Mouse (Mus musculus) limb, embryonic 11.5 days (tissue): ENCODE data around the gene Proca1. TPM values are rescaled to one million over a fixed set of nuclear protein-coding genes. Genes with fewer than 3 reads are reported as not detected.
"Not testable (repeated sequence)": the region's sequence is repeated elsewhere in the genome, so short reads cannot be mapped to it uniquely, and the experiment has no call there.

Experiments
- ATAC-seq: fragments of 200-750 bp; cut with Nextera tagmentation; 2 replicates; pipeline ENCODE4 v1.8.0; 2017; ENCODE audit warnings: low read depth; ENCODE audit not compliant: insufficient number of reproducible peaks, low FRiP score, low TSS enrichment
- DNase-seq: peaks from one replicate; pipeline ENCODE4 v3.0.0-alpha.2; 2015; ENCODE audit warnings: low spot score
- H3K27ac ChIP-seq: fragments of 300-500 bp; sonication (generic); replicated peaks from 2 replicates; pipeline ENCODE4 v1.5.1; 2014; ENCODE audit warnings: low read depth, mild to moderate bottlenecking, low read length
- H3K27me3 ChIP-seq: fragments of 300-500 bp; sonication (generic); 2 replicates; pipeline ENCODE4 v1.6.1; 2014; ENCODE audit warnings: mild to moderate bottlenecking, low read length, mixed read lengths; ENCODE audit not compliant: control insufficient read depth, insufficient read depth
- H3K36me3 ChIP-seq: fragments of 300-500 bp; sonication (generic); 2 replicates; pipeline ENCODE4 v1.6.1; 2014; ENCODE audit warnings: mild to moderate bottlenecking, low read length, moderate library complexity, mixed read lengths; ENCODE audit not compliant: control insufficient read depth, insufficient read depth
- H3K4me1 ChIP-seq: fragments of 300-500 bp; sonication (generic); 2 replicates; pipeline ENCODE4 v1.6.1; 2014; ENCODE audit warnings: low read length, mixed read lengths; ENCODE audit not compliant: control insufficient read depth, insufficient read depth
- H3K4me2 ChIP-seq: fragments of 300-500 bp; sonication (generic); 2 replicates; pipeline ENCODE4 v1.6.1; 2014; ENCODE audit warnings: low read depth, mild to moderate bottlenecking, moderate library complexity; ENCODE audit not compliant: severe bottlenecking
- H3K4me3 ChIP-seq: fragments of 300-500 bp; sonication (generic); 2 replicates; pipeline ENCODE4 v1.5.1; 2014; ENCODE audit warnings: low read depth, low read length
- H3K9ac ChIP-seq: fragments of 300-500 bp; sonication (generic); 2 replicates; pipeline ENCODE4 v1.6.1; 2014; ENCODE audit warnings: mild to moderate bottlenecking, low read length
- H3K9me3 ChIP-seq: fragments of 300-500 bp; sonication (generic); 2 replicates; pipeline ENCODE4 v1.6.1; 2016; ENCODE audit warnings: low read length; ENCODE audit not compliant: control insufficient read depth
- WGBS: fragments of 180-500 bp; shearing (Covaris S2); extraction: QIAGEN DNeasy Blood & Tissue Kit; methylation state at CpG from one replicate; pipeline ENCODE4 v1.1.7; 2014; 5-methylcytosine and 5-hydroxymethylcytosine counted together
- polyA plus RNA-seq: library from polyadenylated mRNA; unstranded; fragments of >200 nt; fragmentation: Nextera tagmentation; extraction: Ambion mirVana; gene quantifications from 2 replicates; pipeline ENCODE4 v1.2.1, GENCODE M21; 2014

The Proca1 gene
- polyA plus RNA-seq, 1 experiment from 2014 or later = 1.3 TPM

- no peaks in the 10 kb centered on the region for H3K27me3 ChIP-seq
- peaks cover 9% of the 10 kb centered on the region for H3K36me3 ChIP-seq
- H3K9me3 ChIP-seq = no peaks in the 10 kb centered on the region
- H3K4me3 ChIP-seq = peak overlapping the region; percentile 77
- no peak for ATAC-seq
- DNase-seq = no peak
- peak overlapping the region; percentile 92; the same call in 1 of the 2 replicates for H3K9ac ChIP-seq
- 48% methylated on average over 2 of the region's 2 CpGs for WGBS
- H3K4me1 ChIP-seq = peaks cover 28% of the 10 kb centered on the region
- H3K4me2 ChIP-seq = peak overlapping the region; percentile 72
- H3K27ac ChIP-seq = no peak overlapping the region
Observed at GRCm38 (mm10) chr11:78181830-78182357, 11.3 kb upstream of the Proca1 start.

- WGBS = 8% methylated on average over 7 of the region's 7 CpGs
- peaks cover 24% of the 10 kb centered on the region for H3K4me1 ChIP-seq
- H3K27me3 ChIP-seq = no peaks in the 10 kb centered on the region
- H3K36me3 ChIP-seq = peaks cover 9% of the 10 kb centered on the region
- peak overlapping the region; percentile 77 for H3K4me3 ChIP-seq
- no peaks in the 10 kb centered on the region for H3K9me3 ChIP-seq
- H3K27ac ChIP-seq = no peak overlapping the region; the same call in 1 of the 2 replicates
- H3K9ac ChIP-seq = peak overlapping the region; percentile 92
- H3K4me2 ChIP-seq = peak overlapping the region; percentile 72
- no peak for DNase-seq
- no peak for ATAC-seq
Observed at GRCm38 (mm10) chr11:78182450-78182849, 10.7 kb upstream of the Proca1 start.

- H3K4me1 ChIP-seq = peaks cover 22% of the 10 kb centered on the region
- peak within 1 kb of the TSS; percentile 73; the same call in 1 of the 2 replicates for H3K27ac ChIP-seq
- peak within 1 kb of the TSS; percentile 77 for H3K4me3 ChIP-seq
- no peaks in the 10 kb centered on the region for H3K9me3 ChIP-seq
- WGBS = under 1% methylated on average over 38 of the region's 38 CpGs
- H3K27me3 ChIP-seq = no peaks in the 10 kb centered on the region
- peak; percentile 87 for ATAC-seq
- peaks cover 9% of the 10 kb centered on the region for H3K36me3 ChIP-seq
- peak; percentile 84 for DNase-seq
- peak within 1 kb of the TSS; percentile 72 for H3K4me2 ChIP-seq
- H3K9ac ChIP-seq = peak within 1 kb of the TSS; percentile 92
Observed at GRCm38 (mm10) chr11:78182961-78183844, 10.0 kb upstream of the Proca1 start, which contains the start of gene Rpl23a. TSS of gene Rpl23a (minus strand) at chr11:78183584.

- Histone ChIP-seq H3K4me3 (no peak overlapping the region; the same call in 1 of the 2 replicates), H3K9ac (no peak overlapping the region), H3K27ac (no peak overlapping the region), H3K36me3 (peaks cover 9% of the 10 kb centered on the region), H3K27me3 (no peaks in the 10 kb centered on the region), H3K4me2 (peak overlapping the region; percentile 11; the same call in 1 of the 2 replicates), H3K4me1 (peaks cover 22% of the 10 kb centered on the region), H3K9me3 (no peaks in the 10 kb centered on the region)
- WGBS = 52% methylated on average over 10 of the region's 10 CpGs
- DNase-seq (no peak), ATAC-seq (no peak)
Observed at GRCm38 (mm10) chr11:78183884-78184514, 9.2 kb upstream of the Proca1 start.

- not testable (repeated sequence) for H3K4me3 ChIP-seq, H3K27ac ChIP-seq, H3K9me3 ChIP-seq, H3K4me2 ChIP-seq, H3K27me3 ChIP-seq, H3K9ac ChIP-seq, ATAC-seq, DNase-seq, H3K36me3 ChIP-seq
- peaks cover 16% of the 10 kb centered on the region for H3K4me1 ChIP-seq
- 95% methylated on average over 6 of the region's 6 CpGs for WGBS
Observed at GRCm38 (mm10) chr11:78184702-78185101, 8.5 kb upstream of the Proca1 start.

GRCm38 (mm10) chr11:78188331-78189233, 4.6 kb upstream of the Proca1 start, which contains the start of gene Rab34:
TSS of gene Rab34 (plus strand) at chr11:78188430.
- peak within 1 kb of the TSS; percentile 60 for H3K4me2 ChIP-seq
- no peaks in the 10 kb centered on the region for H3K27me3 ChIP-seq
- peaks cover 7% of the 10 kb centered on the region; the same call in 1 of the 2 replicates for H3K4me1 ChIP-seq
- H3K4me3 ChIP-seq = peak within 1 kb of the TSS; percentile 81
- DNase-seq (peak; percentile 95), ATAC-seq (peak; percentile 84)
- no peaks in the 10 kb centered on the region for H3K9me3 ChIP-seq
- H3K9ac ChIP-seq = peak within 1 kb of the TSS; percentile 93
- H3K36me3 ChIP-seq = peaks cover 11% of the 10 kb centered on the region; the same call in 1 of the 2 replicates
- H3K27ac ChIP-seq = peak within 1 kb of the TSS; percentile 100
- 0% methylated on average over 68 of the region's 80 CpGs for WGBS

GRCm38 (mm10) chr11:78189234-78190040, 3.8 kb upstream of the Proca1 start:
- H3K27me3 ChIP-seq = no peaks in the 10 kb centered on the region
- H3K4me3 ChIP-seq = peak overlapping the region; percentile 81
- H3K36me3 ChIP-seq = peaks cover 11% of the 10 kb centered on the region; the same call in 1 of the 2 replicates
- under 1% methylated on average over 42 of the region's 42 CpGs for WGBS
- peak overlapping the region; percentile 100 for H3K27ac ChIP-seq
- H3K9me3 ChIP-seq = no peaks in the 10 kb centered on the region
- H3K4me2 ChIP-seq = peak overlapping the region; percentile 60
- DNase-seq = peak; percentile 97
- peaks cover 8% of the 10 kb centered on the region for H3K4me1 ChIP-seq
- H3K9ac ChIP-seq = peak overlapping the region; percentile 93
- peak; percentile 81 for ATAC-seq
